Comparison of ENCODE assay signal across 8 mouse cellular contexts in the genomic region with DNA sequence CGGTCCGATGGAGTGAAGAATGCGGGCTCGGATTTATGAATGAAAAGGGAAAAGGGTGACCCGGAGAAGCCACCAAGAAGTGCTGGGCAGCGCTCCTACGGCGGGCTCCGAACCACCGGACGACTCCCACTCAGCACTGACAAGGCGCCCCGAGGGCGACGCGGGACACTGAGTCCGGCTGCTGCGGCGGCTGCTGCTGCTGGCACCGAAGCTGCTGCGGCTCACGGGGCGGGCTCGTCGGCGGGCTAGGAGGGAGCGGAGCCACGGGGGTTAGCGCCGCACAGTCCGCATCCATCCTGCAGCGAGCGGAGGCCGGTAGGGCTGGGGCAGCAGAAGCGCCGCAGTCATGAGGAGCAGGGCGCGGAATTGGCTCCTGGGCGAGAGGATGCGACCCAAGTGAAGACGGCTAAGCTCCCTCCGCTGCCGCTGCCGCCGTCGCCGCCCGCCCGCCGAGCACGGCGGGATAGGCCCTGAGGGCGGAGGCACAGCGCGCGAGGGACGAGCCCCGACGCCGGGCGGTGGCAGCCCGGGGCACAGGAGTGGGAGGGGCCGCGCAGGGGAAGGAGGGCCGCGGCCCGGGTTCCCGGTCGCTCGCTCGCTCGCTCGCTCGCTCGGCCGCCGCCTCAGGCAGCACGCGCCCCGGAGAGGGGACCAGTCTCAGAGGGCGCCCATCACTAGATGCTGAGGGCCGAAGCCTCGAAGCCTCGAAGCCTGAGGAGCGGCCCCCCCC. TPM values are rescaled to one million over a fixed set of nuclear protein-coding genes. Genes with fewer than 3 reads are reported as not detected.
DNase-seq lines count a peak whose midpoint lies in the region; TF ChIP-seq lines count a peak whose summit lies in the region.

No protein-coding gene starts in this region.

- no peak for TF ChIP-seq POLR2A in cerebellum, adult 2 months (IDR thresholded peaks at IDR 0.05; ENCODE audit: borderline replicate concordance, insufficient read depth, low read length)

- peak overlapping the region; percentile 46; the same call in 1 of the 2 replicates for H3K27ac ChIP-seq in cerebellum, adult 2 months (ENCODE audit: insufficient read depth, low read length)

- H3K36me3 ChIP-seq in megakaryocyte, embryonic 14.5 days (replicated peaks; ENCODE audit: low read length): peaks cover 7% of the 10 kb centered on the region

- no peaks in the 10 kb centered on the region for H3K4me1 ChIP-seq in cerebellum, adult 2 months (ENCODE audit: control insufficient read depth, insufficient read depth, low read length)
- H3K4me1 ChIP-seq in megakaryocyte, embryonic 14.5 days: peaks cover 33% of the 10 kb centered on the region

- peak; percentile 77 for DNase-seq in MN1 (ENCODE audit: low spot score)
- DNase-seq in cerebellum, adult 2 months: peak in 1 of 2 experiments; percentile 79
- DNase-seq in frontal cortex, postnatal 36 days (ENCODE audit: low spot score in 2 of 2): peak; percentile 49 to 54
- peak; percentile 88 for DNase-seq in induced T-regulatory cell, adult 2 months (ENCODE audit: low read depth)
- peak; percentile 25 to 85 for DNase-seq in left cerebral cortex, postnatal 10 days (ENCODE audit: extremely low spot score in 1 of 2, low spot score in 2 of 2)
- peak; percentile 76 for DNase-seq in right cerebral cortex, postnatal 25 days
- peak; percentile 61 to 77 for DNase-seq in urinary bladder, postnatal 36 days (ENCODE audit: low spot score in 2 of 2)

- H3K4me3 ChIP-seq in cerebellum, adult 2 months (replicated peaks; ENCODE audit: insufficient read depth, low read depth, low read length): peak overlapping the region; percentile 92
- H3K4me3 ChIP-seq in megakaryocyte, embryonic 14.5 days (replicated peaks): peak overlapping the region; percentile 100

- intact Hi-C loops in left cerebral cortex, postnatal 10 days (cut with DNase I): loop anchor here (5.0 to 10.0 kb wide), 3 partner anchors 36 to 553 kb away; no protein-coding TSS in a partner anchor

- no peak for TF ChIP-seq CTCF in cerebellum, adult 2 months (IDR thresholded peaks at IDR 0.05; ENCODE audit: borderline replicate concordance, insufficient read depth, low read depth, low read length)

- WGBS in cerebellum, adult 2 months: under 1% methylated on average over 75 of the region's 85 CpGs

- H3K9me3 ChIP-seq in megakaryocyte, embryonic 14.5 days: no peaks in the 10 kb centered on the region

- no peaks in the 10 kb centered on the region for H3K27me3 ChIP-seq in cerebellum, adult 2 months (ENCODE audit: control insufficient read depth, insufficient read depth, low read length)
- no peaks in the 10 kb centered on the region for H3K27me3 ChIP-seq in megakaryocyte, embryonic 14.5 days (replicated peaks)

RNA-seq across cellular contexts. Expression of a gene that starts 0.7 kb away (rescaled TPM):
- 252 and 288 TPM in 2 replicates for polyA plus RNA-seq in cerebellum, adult 2 months (2012; rRNA removed)
- 100 to 1,000 TPM; 118 to 121 TPM for total RNA-seq in left cerebral cortex, postnatal 10 days (2021)
- 5.5 and 12.2 TPM in 2 replicates for polyA plus RNA-seq in megakaryocyte, embryonic 14.5 days (2012; ENCODE audit: insufficient read depth, low replicate concordance)

RNA-seq across cellular contexts. Expression of a gene that starts 55.3 kb away (rescaled TPM):
- 9.7 and 11.7 TPM in 2 replicates for polyA plus RNA-seq in cerebellum, adult 2 months (2012; rRNA removed)
- under 1 TPM; 0.43 to 0.45 TPM for total RNA-seq in left cerebral cortex, postnatal 10 days (2021)
- not detected in 2 replicates for polyA plus RNA-seq in megakaryocyte, embryonic 14.5 days (2012; ENCODE audit: insufficient read depth, low replicate concordance)

Comparison
In these comparisons a context has a peak if more than half of its experiments do, and no peak if none do; other contexts are left out.
1. RNA of a gene that starts 0.7 kb away (polyA plus RNA-seq): 252 to 288 TPM in cerebellum, adult 2 months; 5.5 to 12.2 TPM in megakaryocyte, embryonic 14.5 days; every median in the first group is over 10 times any median in the second.
2. RNA of a gene that starts 55.3 kb away (polyA plus RNA-seq): 9.7 to 11.7 TPM in cerebellum, adult 2 months; not detected in megakaryocyte, embryonic 14.5 days; every median in the first group is over 10 times any median in the second.